Mouse (Mus musculus): ENCODE measurements around the gene Ube2o.

GRCm38 (mm10) chr11:116571767-116572679, 9.2 kb downstream of the Ube2o start:
- TF ChIP-seq MYOD1 (IDR thresholded peaks at IDR 0.05; ENCODE audit: control insufficient read depth, insufficient read length, low read depth) (no peak), CTCF (IDR thresholded peaks at IDR 0.05; ENCODE audit: control insufficient read depth, insufficient read depth, insufficient read length) (no peak), MYOG (IDR thresholded peaks at IDR 0.05; ENCODE audit: control insufficient read depth, extremely low read depth, insufficient read length) (no peak)
